Mouse (Mus musculus): ENCODE measurements around the gene Pigg.

Pigg gene

GRCm38 (mm10) chr5:108357862-108358261 is 45.5 kb downstream of the Pigg start:
- in situ Hi-C loops (cut with MseI, MboI): no loop called here

- in situ Hi-C loops (cut with MseI, MboI): no loop called here
Observed at GRCm38 (mm10) chr5:108359491-108359890, 47.1 kb downstream of the Pigg start.

GRCm38 (mm10) chr5:108360211-108360610 is 47.8 kb downstream of the Pigg start:
- in situ Hi-C loops (cut with MseI, MboI): no loop called here

- in situ Hi-C loops (cut with MseI, MboI): no loop called here
Observed at GRCm38 (mm10) chr5:108362330-108362729, 49.9 kb downstream of the Pigg start.

- in situ Hi-C loops (cut with MseI, MboI): no loop called here
Observed at GRCm38 (mm10) chr5:108366328-108366983, 54.0 kb downstream of the Pigg start.

- in situ Hi-C loops (cut with MseI, MboI): no loop called here
Observed at GRCm38 (mm10) chr5:108366984-108367841, 54.8 kb downstream of the Pigg start.

GRCm38 (mm10) chr5:108367871-108368332 is 55.5 kb downstream of the Pigg start, which contains the start of gene Gm42517:
Gene Gm42517, minus strand, starts transcription at chr5:108367922.
- in situ Hi-C loops (cut with MseI, MboI): no loop called here

- in situ Hi-C loops (cut with MseI, MboI): no loop called here
Observed at GRCm38 (mm10) chr5:108368446-108368845, 56.0 kb downstream of the Pigg start.

- in situ Hi-C loops (cut with MseI, MboI): no loop called here
Observed at GRCm38 (mm10) chr5:108368851-108369621, 56.6 kb downstream of the Pigg start.

GRCm38 (mm10) chr5:108369964-108370363 is 57.6 kb downstream of the Pigg start:
- in situ Hi-C loops (cut with MseI, MboI): no loop called here

GRCm38 (mm10) chr5:108374079-108374478 is 61.7 kb downstream of the Pigg start:
- in situ Hi-C loops (cut with MseI, MboI): no loop called here

GRCm38 (mm10) chr5:108376059-108376458 is 63.6 kb downstream of the Pigg start:
- in situ Hi-C loops (cut with MseI, MboI): no loop called here

- in situ Hi-C loops (cut with MseI, MboI): no loop called here
Observed at GRCm38 (mm10) chr5:108378346-108378745, 65.9 kb downstream of the Pigg start.

- in situ Hi-C loops (cut with MseI, MboI): no loop called here
Observed at GRCm38 (mm10) chr5:108385632-108386031, 73.2 kb downstream of the Pigg start.

- in situ Hi-C loops (cut with MseI, MboI): no loop called here
Observed at GRCm38 (mm10) chr5:108386449-108386848, 74.0 kb downstream of the Pigg start.

GRCm38 (mm10) chr5:108388201-108388600 is 75.8 kb downstream of the Pigg start, which contains the start of gene Pde6b:
Gene Pde6b, plus strand, starts transcription at chr5:108388391.
- in situ Hi-C loops (cut with MseI, MboI): no loop called here

GRCm38 (mm10) chr5:108389744-108390143 is 77.3 kb downstream of the Pigg start:
- in situ Hi-C loops (cut with MseI, MboI): no loop called here

All from mouse trophoblast stem cell (cell line).